Mouse (Mus musculus) layer of hippocampus, adult 9-11 months (tissue): ENCODE measurements around the gene Crhbp.
A peak's percentile ranks its signal among the peaks of the same experiment; 100 is the strongest.

Experiments
- DNase-seq: peaks from one replicate; pipeline ENCODE4 v3.0.0; 2022

Crhbp gene

GRCm38 (mm10) chr13:95444824-95445223 is at the start of gene Crhbp:
TSS of gene Crhbp (minus strand) at chr13:95444924.
- no peak for DNase-seq

- DNase-seq = no peak
Measured at GRCm38 (mm10) chr13:95493296-95493695, 48.6 kb upstream of the Crhbp start.

GRCm38 (mm10) chr13:95491327-95491726 is 46.6 kb upstream of the Crhbp start:
- no peak for DNase-seq

DNA sequence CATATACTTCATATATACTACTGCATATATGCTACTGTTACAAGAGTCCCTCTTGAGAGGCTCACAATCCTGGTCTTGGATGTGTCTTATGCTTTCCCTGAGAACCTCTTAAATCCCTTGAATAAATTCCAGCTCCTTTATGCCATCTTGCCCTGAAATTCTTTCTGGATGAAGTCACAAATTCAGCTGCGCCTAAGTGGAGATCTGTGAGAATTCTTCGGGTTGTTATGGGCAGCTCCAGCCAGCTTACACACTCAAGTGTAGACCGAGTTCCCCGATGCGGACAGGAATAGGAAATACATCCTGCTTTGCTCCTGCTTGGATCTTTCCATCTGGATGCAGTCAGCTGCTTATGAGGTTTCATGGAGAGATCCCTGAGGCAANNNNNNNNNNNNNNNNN is 39.9 kb upstream of the Crhbp start:
- DNase-seq = no peak

- DNase-seq = peak; percentile 65
Measured at GRCm38 (mm10) chr13:95481428-95481827, 36.7 kb upstream of the Crhbp start.

DNA sequence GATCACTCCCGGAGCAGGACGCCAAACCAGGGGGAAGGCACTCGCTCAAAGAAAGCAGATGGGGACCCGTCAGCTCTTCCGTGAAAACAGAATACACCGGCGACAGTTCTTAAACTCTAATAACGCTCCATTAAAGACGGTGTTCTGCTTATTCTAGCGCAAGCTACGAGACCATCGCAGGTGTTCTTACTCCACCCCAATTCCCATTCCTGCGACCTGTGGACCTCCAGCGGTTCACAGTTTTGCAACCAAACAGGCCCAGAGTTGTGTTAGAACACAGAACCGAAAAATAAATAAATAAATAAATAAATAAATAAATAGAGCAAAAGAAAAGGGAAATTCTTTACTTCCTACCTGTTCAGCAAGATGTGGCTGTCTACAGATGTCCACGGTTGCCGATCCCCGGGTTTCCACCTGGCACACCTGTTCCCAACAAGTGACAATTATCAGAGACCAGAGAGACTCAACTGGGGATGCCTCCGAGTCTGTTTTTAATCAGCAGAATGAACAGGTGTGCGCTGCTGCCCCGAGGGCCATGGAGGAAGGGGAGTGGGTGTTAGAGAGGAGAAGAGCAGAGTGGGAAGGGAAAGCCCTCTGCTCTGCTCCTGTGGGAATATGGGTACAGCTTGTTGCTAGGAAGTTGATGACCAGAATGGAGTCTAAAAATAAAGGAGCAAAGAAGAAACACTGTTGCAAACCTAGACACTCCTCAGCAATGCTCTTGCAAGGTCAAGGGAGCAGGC is 34.1 kb upstream of the Crhbp start, which contains the start of gene S100z:
S100z (minus strand) TSS at position 51 of the 743 bp plus-strand sequence.
- DNase-seq = no peak

DNA sequence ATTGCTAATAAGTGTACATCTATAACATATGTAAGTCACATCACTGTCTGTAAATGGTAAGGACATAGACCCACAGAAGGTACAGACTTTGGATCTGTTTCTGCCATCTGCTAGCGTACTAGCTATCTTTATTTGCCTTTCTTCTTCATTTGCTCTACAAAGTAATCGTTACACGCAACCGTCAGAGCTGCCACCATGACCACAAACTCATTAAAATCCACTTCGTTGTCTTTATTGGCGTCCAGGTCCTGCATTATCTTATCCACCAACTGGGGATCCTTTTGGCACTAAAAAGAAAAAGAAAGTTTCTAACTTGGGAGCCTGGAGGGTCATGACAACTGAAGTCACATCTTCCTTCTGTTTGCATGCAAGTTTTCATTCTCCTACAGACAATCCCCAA is 32.4 kb upstream of the Crhbp start:
- DNase-seq = no peak

GRCm38 (mm10) chr13:95475124-95475523 is 30.4 kb upstream of the Crhbp start:
- DNase-seq = no peak

GRCm38 (mm10) chr13:95474294-95474693 is 29.6 kb upstream of the Crhbp start:
- DNase-seq = no peak

DNA sequence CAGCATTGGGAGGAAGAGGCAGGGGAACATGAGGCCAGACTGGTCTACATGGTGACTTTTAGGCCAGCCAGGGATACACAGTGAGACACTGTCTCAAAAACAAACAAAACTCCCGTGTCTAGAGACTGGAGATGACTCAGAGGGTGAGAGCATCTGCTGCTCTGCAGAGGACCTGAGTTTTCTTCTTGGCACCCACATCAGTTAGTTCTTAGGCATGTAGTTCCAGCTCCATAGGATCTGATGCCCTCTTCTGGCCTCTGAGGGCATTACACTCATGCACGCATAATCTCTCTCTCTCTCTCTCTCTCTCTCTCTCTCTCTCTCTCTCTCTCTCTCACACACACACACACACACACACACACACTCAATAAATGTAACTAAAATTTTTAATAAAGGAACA is 26.2 kb upstream of the Crhbp start:
- DNase-seq = no peak

- DNase-seq = no peak
Measured at GRCm38 (mm10) chr13:95451529-95451928, 6.8 kb upstream of the Crhbp start.

- DNase-seq = no peak
Measured at GRCm38 (mm10) chr13:95450636-95451210, 6.0 kb upstream of the Crhbp start.

DNA sequence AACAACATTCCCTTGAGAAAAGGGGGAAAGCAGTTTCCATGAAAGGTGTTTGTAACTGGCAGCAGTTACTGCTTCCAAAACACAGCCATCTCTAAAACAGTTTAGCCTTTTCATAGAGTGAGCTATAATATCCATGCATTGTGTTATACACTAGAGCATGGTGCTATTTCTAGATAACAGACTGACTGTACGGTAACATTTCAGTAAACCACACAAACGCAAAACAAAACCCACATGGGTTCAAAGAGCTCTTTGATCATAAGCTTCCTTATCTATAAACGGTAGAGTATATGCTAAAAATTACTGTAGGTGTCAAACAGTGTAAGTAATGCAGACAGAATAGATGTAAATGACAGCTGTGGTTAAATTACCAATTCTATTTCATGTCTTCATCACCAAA is 5.0 kb upstream of the Crhbp start:
- DNase-seq = no peak

GRCm38 (mm10) chr13:95444291-95444690 is 433 bp downstream of the Crhbp start:
- no peak for DNase-seq

- DNase-seq = no peak
Measured at GRCm38 (mm10) chr13:95443376-95444233, 1.1 kb downstream of the Crhbp start.

DNA sequence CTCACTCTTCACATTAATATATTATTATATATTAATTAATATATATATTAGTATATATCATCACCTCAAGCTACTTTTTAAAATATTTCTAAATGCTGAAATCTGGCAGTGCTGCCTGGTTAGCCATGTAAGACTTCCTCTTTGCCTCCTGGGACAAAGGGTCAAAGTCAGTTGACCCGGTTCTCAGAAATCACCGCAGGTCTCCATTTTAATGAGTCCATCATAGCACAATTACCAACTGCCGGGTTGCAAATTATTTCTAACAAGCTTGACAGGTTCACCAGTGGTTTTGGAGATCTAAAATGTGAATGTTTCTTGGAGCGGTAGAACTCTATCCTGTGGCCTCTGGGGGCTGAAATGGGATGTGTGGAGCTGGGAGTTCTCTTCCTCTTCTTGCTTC is 1.8 kb downstream of the Crhbp start:
- DNase-seq = no peak

GRCm38 (mm10) chr13:95439569-95439968 is 5.2 kb downstream of the Crhbp start:
- no peak for DNase-seq

- no peak for DNase-seq
Measured at GRCm38 (mm10) chr13:95431760-95432159, 13.0 kb downstream of the Crhbp start.

DNA sequence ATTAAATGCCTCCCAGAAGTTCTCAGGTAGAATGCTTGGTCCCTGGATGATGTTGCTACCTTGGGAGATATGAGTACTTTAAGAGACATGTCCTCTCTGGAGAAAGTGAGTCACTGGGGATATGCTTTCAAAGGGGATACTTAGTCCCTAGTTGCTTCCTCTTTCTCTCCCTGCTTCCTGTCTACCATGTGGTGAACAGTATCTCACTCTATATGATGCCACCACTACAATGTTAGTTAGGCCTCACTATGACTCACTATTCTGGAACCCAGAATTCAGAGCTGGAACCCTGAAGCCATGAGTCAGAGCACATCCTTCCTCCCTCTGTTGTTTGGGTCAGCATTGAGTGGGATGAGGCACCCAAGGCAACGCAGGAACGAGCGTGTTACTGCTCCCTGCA is 17.2 kb downstream of the Crhbp start:
- DNase-seq = no peak

- no peak for DNase-seq
Measured at GRCm38 (mm10) chr13:95426421-95426820, 18.3 kb downstream of the Crhbp start.

- DNase-seq = no peak
Measured at GRCm38 (mm10) chr13:95425484-95425883, 19.2 kb downstream of the Crhbp start.

- no peak for DNase-seq
Measured at GRCm38 (mm10) chr13:95424932-95425331, 19.8 kb downstream of the Crhbp start.

- DNase-seq = no peak
Measured at GRCm38 (mm10) chr13:95419204-95419749, 25.4 kb downstream of the Crhbp start.
